Mouse (Mus musculus): ENCODE data around the gene Hacd2.

The Hacd2 gene

DNA sequence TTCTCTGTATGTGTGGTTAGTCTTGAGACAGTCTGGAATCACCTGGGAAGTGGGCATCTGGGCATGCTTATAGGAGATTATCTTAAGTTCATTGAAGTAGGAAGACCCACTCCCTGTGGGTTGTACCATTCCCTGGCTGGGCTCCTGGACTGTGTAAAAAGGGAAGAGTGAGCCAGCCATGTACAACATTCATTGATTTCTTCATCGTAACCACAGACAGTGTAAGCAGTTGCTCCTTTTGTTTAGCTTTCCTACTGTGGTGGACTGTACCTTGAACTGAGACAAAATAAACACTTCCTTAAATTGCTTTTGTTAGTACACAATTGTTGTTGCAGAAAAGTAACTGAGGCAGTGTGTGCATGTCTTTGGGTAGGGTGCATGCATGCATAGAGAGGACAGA is 33.6 kb downstream of the Hacd2 start:
- no peak for DNase-seq

DNA sequence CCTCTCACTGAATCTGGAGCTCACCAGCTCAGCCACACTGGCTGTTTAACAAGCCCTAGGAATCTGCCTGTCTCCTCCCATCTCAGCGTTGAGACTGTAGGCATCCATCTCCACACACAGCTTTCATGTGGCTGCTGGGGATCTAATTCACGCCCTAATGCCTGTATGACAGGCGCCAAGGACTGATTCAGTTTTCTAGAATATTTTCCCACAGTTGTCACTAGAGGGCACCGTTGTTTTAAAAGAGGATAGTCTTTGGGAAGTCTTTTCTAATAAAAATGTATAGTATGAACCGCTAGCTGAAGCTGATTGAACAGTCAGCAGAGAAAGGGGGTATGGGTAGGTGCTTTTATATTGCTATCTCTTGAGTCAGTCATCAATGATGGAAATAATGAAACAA is 34.1 kb downstream of the Hacd2 start:
- no peak for DNase-seq

DNA sequence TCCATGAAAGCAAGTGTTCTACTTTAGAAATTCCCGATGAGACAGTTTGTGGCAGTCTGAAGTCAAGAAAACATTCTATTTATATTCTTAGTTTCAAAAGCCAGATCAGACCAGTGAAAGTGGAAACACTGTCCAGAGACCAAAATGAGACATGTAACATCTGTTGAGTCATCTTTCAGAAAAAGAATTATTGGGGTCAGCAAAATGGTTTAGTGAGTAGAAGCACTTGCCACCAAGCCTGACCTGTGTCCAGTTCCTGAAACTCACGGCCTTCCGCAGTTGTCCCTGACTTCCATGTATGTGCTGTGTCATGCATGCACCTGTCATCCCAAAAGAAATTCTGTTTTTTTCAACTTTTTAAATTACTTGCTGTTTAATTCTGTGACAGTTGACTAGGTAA is 34.6 kb downstream of the Hacd2 start:
- no peak for DNase-seq

DNA sequence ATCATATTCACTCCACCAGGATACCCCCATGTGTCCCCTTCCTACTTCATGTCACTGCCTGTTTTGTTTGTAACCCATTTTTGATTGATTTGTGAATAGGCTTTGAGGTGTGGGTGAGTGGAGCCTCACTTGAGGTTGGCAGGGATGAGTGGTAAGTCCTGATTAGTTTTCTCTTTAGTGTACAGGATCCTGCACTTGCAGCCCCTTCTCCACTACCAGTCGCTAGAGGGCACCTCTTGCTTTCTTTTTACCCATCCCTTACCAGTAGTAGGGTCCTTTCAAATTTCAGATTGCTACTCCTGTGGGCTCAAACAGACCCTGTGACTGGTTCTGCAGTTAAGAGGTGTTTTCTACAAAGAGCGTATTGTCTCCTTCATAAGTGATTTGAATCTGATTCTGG is 38.8 kb downstream of the Hacd2 start:
- no peak for DNase-seq

DNA sequence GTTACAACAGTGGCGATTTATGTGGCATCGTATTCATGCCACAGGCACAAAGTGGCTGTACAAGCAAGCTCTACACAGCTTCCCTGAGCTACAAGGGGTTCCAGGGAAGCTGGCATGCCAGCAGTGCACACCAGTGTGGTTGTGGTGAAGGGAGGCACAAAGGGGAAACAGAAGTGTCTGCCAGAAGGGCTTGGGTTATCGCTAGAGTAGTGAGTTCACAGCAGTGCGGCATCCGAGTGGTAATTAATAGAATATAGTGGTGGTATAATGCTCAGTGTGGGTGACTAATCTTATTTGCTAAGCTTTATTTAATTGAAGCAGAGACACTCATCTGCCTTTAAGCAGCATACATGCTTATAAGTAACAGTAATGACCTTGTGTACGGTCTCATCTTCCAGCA is 43.5 kb downstream of the Hacd2 start:
- no peak for DNase-seq

DNA sequence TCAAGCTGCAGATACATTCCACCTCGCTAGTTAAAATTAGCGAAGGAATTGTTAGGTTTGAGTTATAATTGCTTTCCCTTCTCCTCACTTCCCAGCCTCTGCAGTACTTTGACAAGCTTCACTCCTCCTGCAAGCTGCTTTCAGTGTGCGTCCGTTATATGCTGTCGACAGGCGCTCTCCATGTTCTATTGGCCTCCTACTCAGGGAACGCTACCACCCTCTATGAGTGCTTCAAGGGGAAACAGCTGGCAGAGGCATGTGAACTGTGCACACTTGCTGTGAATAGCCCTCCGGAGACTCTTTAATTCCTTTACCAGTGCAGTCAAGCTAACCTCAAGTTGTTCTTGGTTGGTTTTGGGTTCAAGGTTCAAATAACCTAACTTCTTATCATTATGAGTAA is 44.9 kb downstream of the Hacd2 start:
- no peak for DNase-seq

DNA sequence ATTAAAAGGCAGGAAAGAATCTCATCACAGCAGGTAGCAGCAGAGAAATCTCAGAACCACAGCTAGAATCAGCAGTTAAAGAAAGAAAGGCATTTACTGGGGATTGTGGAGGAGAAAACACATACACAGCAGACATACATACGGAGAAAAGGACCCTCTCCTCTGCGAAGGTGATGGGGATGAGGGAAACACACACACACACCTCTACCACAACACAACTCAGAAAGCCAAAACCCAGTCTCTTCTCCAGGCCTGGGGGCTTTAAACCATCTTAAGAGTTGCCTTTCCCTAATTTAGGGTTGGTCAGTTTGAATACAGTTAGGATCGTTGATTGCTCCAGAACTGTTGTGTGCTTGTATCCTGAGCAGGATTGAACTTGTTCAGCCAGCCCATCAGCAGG is 45.4 kb downstream of the Hacd2 start:
- DNase-seq, result no peak

DNA sequence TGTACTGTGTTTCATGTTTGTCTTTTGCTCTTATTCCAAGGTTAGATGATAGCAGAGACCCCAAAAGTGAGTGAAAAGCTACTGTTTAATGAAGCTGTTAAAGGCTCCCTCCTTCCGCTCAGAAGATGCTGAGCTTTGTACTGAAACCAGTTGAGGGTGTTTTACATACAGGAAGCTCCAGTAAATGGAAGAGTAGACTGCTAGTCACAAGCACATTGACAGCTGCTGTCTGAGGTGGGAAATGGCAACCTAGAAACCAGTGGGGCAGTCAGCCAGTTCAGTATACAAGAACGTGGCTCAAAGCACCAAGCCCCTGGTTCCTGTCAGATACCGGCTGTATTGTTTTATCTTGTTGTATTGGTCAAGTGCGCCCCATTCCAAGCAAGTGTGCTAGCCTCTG is 46.7 kb downstream of the Hacd2 start:
- no peak for DNase-seq

DNA sequence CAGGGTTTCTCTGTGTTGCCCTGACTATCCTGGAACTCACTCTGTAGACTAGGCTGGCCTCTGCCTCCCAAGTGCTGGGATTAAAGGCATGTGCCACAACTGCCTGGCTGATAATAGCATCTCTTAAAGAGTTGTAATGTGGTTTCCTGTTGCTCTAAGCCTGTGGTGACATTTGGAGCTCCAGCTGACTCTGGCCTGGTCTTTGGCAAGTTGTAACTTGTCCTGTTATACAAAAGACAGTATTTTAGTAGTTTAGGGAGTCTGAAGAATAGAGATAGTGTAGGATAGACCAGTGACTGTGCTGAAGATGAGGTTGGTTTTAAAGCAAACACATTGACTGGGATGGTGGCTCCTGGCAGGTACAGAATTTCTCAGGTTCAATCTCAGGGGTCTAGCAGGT is 52.2 kb downstream of the Hacd2 start:
- DNase-seq, result no peak

DNA sequence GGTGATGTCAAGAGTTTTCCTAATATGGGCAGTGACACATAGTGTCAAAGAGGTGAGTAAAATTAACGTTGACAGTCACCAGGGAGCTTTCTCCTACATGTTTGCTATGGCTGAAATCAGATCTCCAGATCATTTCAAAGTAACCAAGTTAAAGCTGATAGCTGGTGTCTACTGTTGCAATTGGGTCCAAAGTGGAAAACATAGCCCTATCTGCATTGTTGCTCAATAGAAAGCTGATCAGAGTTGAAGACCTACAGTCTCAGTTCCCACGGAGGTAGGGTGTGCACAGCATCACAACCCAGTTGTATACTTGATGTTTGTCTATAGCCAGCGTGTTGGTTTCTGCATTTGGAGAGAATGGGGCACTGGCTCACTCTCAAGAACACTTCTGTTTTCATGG is 53.4 kb downstream of the Hacd2 start:
- DNase-seq, result no peak

DNA sequence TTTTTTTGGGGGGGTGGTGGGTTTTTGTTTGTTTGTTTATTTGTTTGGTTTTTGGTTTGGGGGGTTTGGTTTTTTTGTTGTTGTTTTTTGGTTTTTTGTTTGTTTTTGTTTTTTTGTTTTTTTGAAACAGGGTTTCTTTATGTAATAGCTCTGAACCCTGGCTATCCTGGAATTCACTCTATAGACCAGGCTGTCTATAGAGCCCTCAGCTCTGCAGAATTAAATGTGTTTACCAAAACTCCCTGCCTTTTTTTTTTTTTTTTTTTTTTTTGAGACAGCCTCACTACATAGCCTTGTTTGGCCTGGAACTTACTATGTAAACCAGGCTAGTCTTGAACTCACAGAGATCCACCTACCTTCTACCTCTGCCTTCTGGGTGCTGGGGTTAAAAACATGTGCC is 71.3 kb downstream of the Hacd2 start:
- DNase-seq, result no peak

DNA sequence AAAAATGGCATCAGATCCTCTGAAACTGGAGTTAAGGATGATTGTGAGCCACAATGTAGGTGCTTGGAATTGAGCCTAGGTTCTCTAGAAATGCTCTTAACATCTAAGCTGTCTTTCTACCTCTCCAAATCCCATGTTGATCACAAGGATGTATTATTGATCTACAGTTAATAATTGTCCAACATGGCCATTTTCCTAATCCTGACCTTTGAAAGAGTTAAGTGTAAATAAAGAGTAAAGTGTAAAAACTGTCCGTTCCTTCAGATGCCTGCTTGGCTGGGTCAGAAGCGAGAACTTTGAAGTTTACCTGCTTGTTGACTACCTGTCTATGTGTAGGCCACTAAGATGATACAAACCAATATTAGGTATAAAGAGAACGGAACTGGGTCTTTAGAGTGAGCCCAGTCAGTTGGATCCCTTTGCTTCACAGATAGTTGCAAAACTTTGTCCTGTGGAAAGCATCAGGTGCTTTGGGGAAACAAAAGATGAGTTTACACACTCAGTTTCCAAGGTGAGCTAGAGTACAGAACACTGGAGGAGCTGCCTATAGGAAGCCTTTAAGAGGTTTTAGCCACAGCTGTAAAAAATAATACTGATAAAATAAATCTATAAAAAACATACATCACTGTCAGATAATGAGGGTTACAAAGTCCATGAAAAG is 75.8 kb downstream of the Hacd2 start:
- no peak for DNase-seq

DNA sequence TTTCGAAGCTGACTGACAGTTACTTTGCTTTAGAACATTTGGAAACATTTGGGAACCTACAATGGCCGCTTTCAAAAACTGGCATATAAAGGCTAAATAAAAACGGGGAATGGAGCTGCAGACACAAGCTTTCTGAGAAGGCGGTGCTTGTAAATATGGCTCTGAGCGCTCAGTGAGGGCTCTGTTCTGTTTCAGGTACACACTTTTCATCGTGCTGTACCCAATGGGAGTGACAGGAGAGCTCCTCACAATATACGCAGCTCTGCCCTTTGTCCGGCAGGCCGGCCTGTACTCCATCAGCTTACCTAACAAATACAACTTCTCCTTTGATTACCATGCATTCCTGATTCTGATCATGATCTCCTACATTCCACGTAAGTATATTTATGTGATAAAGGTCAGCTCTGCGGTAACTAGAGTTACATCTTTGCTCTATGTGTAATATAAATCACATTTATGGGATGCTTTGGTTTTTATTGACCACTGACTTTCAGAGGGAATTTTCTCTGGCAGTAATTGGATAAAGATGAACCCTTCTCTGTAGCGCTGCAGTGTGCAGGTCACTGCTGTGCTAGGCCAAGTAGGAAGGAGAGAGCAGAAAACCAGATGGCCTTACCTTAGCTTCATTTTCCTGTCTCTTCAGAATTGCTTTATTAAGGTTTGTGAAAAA is 79.7 kb downstream of the Hacd2 start:
- DNase-seq, result no peak

DNA sequence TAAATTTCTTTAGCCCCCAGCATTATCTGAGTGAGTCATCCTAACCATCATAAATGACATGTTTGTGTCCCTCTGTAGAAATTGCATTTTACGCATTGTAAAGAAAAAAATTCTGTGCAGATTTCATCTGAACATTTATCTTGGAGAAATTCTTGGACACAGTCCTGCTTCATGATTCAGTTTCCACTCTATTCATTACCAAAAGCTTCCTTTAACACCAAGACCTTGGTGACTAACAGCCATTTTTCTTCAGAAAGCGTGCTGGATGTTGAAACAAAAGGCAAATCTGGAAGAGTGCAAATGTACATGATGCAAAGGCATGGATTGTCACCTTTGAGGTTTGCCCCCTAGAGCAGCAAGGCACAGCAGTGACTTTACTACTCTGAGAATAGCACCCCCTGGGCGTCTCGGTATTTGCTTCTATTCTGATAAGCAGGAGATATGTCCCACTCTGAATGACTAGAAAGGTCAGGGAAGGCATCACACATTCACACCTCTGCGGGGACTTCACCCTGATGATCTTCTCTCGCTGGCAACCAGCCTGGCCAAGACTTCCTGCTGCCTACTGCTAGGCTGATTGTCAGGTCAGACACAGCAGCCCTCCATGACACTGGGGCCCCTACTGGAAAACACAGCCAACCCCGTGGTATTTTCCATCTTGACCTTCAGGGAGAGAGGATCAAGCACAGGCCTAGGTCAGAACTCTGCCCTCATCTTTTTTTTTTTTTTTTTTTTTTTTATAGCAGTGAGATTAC is 80.8 kb downstream of the Hacd2 start:
- no peak for DNase-seq

DNA sequence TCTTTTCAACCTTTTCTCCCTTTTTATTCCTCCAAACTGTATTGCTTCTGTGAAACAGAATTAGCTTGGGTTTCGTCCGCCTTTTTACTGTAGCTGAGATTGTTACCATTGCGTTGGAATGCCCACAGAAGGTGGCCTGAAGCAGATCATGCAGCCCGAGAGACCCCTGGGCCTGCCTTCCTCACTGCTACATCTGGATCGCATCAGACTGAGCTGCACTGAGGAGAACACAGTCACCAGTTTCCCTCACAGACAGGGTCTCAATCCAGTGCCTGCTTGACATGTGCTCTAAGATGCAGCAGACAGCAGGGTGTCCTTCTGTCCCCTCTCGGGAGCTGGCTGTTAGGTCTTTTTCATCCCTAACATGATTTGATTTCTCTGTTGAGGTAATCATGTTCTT is 85.8 kb downstream of the Hacd2 start:
- DNase-seq, result no peak

DNA sequence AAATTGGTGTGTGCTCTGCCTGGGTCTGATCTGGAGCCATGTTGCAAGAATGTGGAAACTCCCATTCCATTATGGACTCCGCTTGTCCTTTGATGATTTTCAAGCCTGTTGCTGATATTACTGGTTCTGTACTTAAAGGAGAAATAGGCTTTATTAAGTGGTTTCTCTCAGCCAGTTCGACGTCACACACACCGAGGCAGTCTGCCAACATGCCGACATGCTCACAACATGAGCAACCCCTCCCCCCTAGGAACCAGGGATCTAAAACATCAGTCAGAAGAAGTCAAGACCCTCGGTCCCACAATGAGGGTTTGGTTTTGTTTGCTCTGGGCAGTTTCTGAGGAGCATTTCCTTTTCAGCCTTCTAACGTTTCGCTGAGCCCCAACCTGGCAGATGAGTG is 86.9 kb downstream of the Hacd2 start:
- DNase-seq, result no peak

DNA sequence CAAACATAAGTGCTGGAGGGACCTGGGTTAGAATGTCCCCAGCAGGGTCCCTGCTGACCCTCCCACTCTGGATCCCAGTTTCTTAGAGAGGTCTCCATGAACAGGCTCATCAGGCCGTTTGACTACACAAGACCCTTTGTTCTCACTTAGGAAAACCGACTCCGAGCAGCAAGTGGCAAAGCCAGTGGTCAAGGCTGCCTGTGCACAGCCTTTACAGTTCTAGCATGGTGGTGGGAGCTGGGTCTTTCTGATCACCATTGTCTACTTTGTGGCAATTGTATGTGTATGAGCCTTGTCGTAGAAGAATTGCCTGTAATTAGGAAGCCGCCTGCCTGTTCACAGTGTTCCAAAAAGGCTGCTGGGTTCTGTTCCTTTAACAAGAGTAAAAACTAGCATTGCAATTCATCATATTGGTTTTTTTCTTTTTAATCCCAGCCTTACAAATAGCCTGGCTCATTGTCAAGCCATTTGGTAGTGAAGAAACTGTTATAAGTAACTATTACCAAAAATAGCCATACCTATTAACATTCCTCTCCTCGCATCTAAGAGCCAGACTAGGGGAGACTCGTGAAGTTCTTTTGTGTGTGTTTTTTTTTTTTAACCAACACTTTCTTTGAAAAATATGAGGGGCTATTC is 87.5 kb downstream of the Hacd2 start:
- no peak for DNase-seq

DNA sequence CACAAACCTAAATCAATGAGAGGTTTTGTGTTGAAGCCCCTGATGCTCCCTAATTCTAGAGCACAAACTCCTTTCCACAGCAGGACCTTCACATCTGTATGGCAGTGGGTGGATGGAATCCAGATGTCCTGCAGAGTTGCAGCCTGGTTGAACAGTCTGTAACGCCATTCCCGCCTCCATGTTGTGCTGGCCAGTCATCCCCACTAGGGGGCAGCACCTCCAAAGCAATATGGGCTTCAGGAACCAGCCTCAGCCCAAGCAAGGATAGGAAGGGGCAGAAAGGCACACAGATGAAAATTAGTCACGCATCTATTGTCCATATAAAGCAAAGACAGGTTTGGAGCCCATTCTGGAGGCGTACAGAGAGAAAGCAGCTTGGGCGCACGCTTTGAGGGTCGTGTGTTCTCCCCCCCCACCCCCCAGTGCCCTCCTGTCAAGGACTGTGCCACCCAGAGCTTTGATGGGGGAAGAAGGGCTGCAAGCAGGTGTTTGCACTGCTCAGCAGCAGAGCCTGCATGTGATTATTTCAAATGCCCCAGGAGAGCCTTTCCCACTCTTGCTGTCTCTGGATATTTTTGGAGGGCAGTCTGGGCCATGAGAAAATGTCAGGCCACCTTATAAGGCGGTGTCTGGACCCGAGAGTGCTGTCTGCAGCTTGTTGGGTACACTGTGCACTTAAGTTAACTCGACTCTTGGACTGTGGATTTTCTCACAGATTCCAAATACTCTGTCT is 88.3 kb downstream of the Hacd2 start:
- peak; percentile 10 to 19 for DNase-seq

DNA sequence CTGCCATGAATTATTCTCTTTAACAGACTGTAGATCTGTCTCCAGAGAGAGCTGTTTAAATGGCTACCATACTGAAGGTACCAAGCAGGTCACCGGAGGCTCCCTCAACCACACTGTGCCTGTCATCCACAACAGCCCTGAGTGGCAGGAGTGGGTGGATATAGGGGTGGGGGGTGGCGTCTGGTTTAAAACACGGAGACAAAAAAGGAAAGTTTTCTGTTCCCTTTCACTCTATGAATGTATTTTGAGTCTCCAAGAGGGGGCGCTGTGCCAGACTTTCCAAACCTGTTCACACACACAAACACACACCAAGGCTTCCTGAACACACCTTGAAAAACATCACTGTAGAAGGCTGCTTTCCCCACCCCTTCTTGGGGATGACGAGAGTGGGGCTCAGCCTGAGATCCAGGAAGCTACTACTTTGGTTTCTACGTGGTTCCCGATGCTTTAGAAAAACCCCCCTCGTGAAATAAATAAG is 89.0 kb downstream of the Hacd2 start:
- no peak for DNase-seq

DNA sequence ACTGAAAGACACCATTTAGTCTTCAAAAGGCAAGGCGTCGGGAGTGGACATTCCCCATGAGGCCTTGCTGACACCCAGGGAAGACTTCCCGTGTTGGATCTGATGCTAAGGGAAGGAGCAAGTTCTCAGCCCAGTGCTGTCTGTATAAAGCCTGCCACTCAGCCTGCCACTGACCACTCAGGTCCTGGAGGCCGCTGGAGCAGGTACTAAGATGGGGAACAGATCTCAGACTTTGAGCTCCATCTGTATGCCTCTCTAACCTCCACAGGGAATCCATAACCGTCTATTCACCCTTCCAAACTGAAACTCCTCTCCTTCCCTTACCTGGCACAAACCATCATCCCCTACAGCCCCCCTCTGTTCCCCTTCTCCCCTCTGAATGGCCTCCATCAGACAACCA is 91.3 kb downstream of the Hacd2 start:
- no peak for DNase-seq

DNA sequence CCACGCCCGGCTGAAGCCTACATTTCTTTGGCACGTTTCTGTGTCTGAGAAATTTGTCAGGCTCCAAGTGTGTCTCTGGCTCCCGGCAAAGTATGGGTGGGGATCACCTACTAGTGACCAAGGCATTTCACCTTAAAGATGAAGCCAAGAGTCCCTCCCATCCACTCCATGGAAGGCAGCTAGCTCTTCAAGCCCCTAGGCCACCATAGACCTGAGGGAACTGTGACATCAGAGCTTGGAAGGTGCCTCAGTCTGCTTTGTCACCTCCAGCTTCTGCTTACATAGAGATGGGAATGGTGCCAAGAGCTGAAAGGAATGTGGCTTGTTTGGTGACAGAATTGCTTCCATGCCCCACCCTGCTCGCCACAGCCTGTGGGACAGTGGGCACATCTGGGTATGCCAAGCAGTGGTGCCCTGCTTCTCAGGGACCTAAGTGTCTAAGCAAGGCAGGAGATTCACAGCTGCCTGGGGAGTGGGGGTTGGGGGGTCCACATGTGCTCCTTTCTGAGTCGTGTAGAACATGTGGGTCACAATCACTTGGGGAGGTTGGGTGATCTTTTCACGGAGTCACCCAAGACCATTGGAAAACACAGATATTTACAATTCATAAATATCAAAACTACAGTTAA is 94.2 kb downstream of the Hacd2 start:
- no peak for DNase-seq

DNA sequence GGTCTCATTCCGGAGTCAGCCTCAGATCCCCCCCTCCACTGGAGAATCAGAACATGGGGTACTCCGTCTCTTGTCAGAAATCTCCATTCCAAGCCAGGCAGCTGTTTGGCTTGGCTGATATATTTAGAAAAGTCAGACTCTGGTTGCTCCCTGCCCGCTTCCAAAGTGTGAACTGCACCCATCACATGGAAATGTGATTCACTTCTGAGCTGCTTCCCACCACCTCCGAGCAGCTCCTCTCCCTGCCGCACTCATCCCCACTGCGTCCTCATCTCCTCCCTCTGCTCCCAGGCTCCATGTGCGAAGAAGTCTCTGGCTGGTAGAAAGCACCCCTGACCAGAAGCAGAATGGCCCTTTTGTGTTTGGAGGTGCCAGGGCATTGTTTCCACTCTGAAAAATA is 95.2 kb downstream of the Hacd2 start:
- no peak for DNase-seq

DNA sequence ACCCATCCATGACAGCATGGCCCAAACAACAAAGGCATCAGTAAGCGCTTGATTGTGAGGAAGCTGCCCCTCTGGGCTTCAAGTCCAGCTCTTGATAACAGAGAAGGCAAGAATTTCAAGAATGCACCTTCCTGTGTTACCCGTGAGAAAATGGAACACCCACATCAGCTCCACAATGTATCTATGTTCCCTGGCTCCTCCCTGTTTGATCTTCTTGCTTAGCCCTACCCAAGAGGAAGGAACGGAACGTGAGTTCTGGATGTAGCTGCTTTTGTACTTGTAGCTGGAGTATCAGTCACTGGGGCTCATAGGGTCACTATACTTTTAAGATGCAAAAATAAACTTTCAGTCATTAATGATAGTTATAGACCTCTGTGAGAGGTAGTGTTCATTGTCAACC is 98.4 kb downstream of the Hacd2 start:
- DNase-seq, result no peak

Data from thymus, adult 18-20 months (tissue).